Mouse (Mus musculus) cerebellum, adult 2 months (tissue): ENCODE data around the gene Abca7. TPM values are rescaled to one million over a fixed set of nuclear protein-coding genes. Genes with fewer than 3 reads are reported as not detected.
A peak's percentile ranks its signal among the peaks of the same experiment; 100 is the strongest.

ENCODE experiments used
- DNase-seq, 2 experiments: peaks; one replicate each; pipeline ENCODE4 v3.0.0; 2021
- H3K27ac ChIP-seq: fragments of 200-500 bp; 2 replicates; pipeline ENCODE4 v1.5.1; 2012; ENCODE audit warnings: low read length, control low read depth, inconsistent platforms; ENCODE audit not compliant: insufficient read depth
- H3K27me3 ChIP-seq: fragments of 200-500 bp; 2 replicates; pipeline ENCODE4 v1.6.1; 2012; ENCODE audit warnings: inconsistent platforms, mild to moderate bottlenecking, low read length, moderate library complexity; ENCODE audit not compliant: control insufficient read depth, insufficient read depth
- H3K4me1 ChIP-seq: fragments of 200-500 bp; 2 replicates; pipeline ENCODE4 v1.6.1; 2011; ENCODE audit warnings: low read length; ENCODE audit not compliant: control insufficient read depth, insufficient read depth
- H3K4me3 ChIP-seq: fragments of 200-500 bp; replicated peaks from 2 replicates; pipeline ENCODE3; 2011; ENCODE audit warnings: mild to moderate bottlenecking, low read depth, low read length, control low read depth; ENCODE audit not compliant: insufficient read depth
- CTCF ChIP-seq: fragments of 200-500 bp; IDR thresholded peaks from 2 replicates; pipeline ENCODE4 v1.5.1; 2011; ENCODE audit warnings: low read depth, mild to moderate bottlenecking, control low read depth, low read length, moderate library complexity, borderline replicate concordance; ENCODE audit not compliant: insufficient read depth
- POLR2A ChIP-seq: fragments of 200-500 bp; IDR thresholded peaks from 2 replicates; pipeline ENCODE4 v1.6.1; 2011; ENCODE audit warnings: low read length, control low read depth, borderline replicate concordance; ENCODE audit not compliant: insufficient read depth
- WGBS: fragments of 180-500 bp; shearing (Covaris S2); methylation state at CpG from one replicate; pipeline ENCODE4 v1.1.7; 2018; 5-methylcytosine and 5-hydroxymethylcytosine counted together
- polyA plus RNA-seq: library from polyadenylated mRNA; depleted of rRNA; stranded (reverse); fragments of >200 nt; gene quantifications from 2 replicates; pipeline ENCODE4 v1.2.3, GENCODE M21; 2012

Gene Abca7
- polyA plus RNA-seq, 1 experiment, result 31.1 TPM

DNA sequence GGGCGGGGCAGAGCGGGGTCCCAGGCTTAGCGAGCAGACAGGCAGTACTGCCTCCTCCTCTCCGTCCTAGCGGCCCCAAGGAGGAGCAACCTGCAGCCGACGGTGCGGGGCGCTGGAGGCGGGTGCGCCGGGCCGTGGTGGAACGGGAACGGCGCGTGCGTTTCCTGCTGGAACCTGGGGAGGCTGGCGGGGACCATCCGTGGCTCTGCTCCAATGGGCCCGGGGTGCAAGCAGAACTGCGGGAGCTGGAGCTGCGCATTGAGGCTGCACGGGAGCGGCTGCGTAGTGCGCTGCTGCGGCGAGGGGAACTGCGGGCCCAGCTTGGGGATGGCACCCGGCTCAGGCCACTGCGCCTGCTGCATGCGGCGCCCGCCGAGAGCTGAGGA, 19.6 kb upstream of the Abca7 start:
- no peak for DNase-seq
- Histone ChIP-seq H3K27me3 (no peaks in the 10 kb centered on the region), H3K4me3 (no peak overlapping the region), H3K4me1 (peaks cover 10% of the 10 kb centered on the region), H3K27ac (no peak overlapping the region)
- 72% methylated on average over 36 of the region's 36 CpGs for WGBS
- TF ChIP-seq POLR2A (no peak), CTCF (no peak)

DNA sequence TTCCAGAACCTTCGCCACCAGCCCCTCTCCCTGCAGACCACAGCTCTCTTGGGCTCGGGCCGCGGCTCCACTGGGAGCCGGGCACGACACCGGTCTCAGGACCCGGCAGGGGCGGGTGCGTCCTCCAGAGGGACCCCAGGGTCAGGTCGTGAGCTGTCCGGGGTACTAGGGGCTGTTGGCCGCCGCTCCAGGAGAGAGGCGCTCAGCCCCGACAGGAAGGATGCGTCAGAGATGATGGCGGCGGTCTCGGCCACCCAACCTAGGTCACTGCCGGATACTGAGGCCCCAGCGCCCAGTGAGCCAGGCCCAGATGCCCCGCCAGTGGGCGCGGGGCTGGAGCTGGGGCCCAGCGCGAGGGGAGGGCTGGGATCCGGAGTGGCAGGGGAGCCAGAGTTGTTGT, 19.0 kb upstream of the Abca7 start:
- H3K4me3 ChIP-seq, result no peak overlapping the region
- no peak for DNase-seq
- WGBS, result 86% methylated on average over 28 of the region's 28 CpGs
- H3K4me1 ChIP-seq, result peaks cover 12% of the 10 kb centered on the region
- H3K27me3 ChIP-seq, result no peaks in the 10 kb centered on the region
- TF ChIP-seq POLR2A (no peak), CTCF (no peak)
- H3K27ac ChIP-seq, result no peak overlapping the region

DNA sequence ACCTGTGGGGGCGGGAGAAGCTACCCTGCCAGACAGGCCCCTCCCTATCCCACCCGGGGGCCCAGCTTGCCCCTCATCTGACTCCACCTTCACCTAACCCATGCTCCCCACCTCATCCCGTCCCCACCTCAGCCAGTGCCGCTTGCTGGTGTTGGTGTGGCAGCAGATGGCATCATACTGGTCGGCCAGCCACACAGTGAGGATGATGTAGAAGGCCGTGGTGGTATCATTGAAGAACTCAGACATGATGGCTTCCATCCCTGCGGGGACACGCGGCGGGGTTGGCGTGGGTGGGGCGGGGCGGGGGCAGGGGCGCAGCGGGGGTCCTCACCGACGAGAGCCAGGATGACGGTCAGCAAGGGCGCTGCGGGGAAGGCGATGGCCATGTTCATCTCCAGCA, 18.2 kb upstream of the Abca7 start:
- H3K27ac ChIP-seq, result no peak overlapping the region
- peaks cover 19% of the 10 kb centered on the region for H3K4me1 ChIP-seq
- DNase-seq, result no peak
- no peaks in the 10 kb centered on the region for H3K27me3 ChIP-seq
- WGBS, result 88% methylated on average over 21 of the region's 21 CpGs
- no peak for TF ChIP-seq CTCF
- no peak for TF ChIP-seq POLR2A
- no peak overlapping the region for H3K4me3 ChIP-seq

DNA sequence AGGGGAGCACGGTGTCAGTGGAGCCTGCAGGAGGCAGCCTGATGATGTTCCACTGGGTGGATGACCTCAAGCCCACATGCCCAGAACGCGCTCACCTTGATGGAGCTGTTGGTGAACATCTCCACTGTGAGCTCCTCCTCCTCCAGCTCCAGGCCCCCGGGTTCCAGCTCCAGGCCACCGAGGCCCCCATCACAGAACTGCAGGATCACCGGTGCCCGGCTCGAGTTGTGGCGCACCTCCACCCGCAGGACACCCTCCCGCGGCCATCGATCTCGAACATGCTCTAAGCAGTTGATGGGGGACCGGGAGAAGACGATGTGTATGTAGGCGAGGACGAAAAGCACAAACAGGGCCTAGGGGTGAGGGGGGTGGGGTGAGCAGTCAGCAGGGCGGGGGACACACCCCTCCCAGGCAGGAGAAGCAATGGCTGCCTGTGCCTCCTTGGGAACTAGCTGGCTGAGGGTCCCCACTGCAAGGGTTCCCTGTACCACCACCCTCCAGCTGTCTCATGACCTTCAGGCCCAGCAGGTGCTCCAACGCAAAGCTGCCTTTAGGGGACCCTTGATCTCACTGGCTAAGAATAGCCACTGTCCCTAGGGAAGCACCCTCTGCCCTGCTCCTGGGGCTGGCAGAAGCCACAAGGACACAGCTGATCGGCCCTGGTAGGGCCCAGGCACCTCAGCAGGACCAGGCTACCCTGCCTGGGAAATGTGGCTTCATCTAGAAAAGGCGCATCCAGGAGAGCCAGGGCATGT, 16.7 kb upstream of the Abca7 start:
- WGBS, result 83% methylated on average over 22 of the region's 22 CpGs
- no peak for TF ChIP-seq CTCF
- TF ChIP-seq POLR2A, result no peak

DNA sequence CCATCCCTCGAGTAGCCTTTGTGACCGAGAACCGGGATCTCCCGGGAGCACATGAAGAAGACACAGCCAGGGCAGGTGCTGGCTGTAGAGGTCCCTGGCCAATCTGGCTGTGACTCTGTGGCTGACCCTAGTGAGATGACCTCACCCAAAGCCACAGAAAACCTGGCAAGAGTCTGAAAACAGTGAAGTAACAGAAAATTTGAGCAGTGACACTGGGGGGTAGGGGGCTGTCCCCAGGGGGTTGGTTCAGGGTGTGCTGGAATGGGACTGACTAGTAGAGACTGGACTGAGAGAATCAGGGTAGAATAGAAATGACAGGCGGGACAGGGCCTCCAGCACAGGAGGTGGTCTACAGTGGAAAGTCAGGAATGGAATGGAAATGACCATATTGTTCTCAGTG, 13.1 kb upstream of the Abca7 start:
- H3K27me3 ChIP-seq, result no peaks in the 10 kb centered on the region
- H3K27ac ChIP-seq, result no peak overlapping the region
- H3K4me1 ChIP-seq, result peaks cover 26% of the 10 kb centered on the region
- 15% methylated on average over 5 of the region's 5 CpGs for WGBS
- DNase-seq, result peak in 1 of 2 experiments; percentile 43
- peak overlapping the region; percentile 88 for H3K4me3 ChIP-seq
- TF ChIP-seq CTCF, result no peak
- no peak for TF ChIP-seq POLR2A

More for the DNA sequence above, 16.7 kb upstream of the Abca7 start:
- Histone ChIP-seq H3K27ac (no peak overlapping the region), H3K27me3 (no peaks in the 10 kb centered on the region), H3K4me1 (peaks cover 19% of the 10 kb centered on the region), H3K4me3 (no peak overlapping the region)
- DNase-seq, result no peak

DNA sequence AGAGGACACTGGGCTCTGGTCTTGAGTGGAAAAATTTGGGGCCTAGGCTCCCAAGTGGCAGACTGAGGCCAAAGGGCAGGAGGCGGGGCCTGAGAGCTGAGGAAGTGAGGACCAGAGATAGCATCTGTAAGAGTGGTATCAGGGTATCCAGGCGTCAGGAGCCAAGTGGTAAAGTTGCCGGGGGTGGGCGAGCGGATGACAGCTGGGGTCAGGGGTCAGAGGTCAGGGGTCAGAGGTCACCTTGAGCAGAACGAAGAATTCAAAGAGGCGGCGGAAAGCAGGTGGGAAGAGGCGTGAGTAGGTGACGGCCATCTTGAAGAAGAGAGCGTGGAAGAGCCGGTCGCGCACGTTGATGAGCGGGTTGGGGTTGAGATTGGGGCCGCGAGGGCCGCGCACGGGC, 12.6 kb upstream of the Abca7 start:
- H3K4me3 ChIP-seq, result peak overlapping the region; percentile 88
- WGBS, result under 1% methylated on average over 11 of the region's 21 CpGs
- H3K4me1 ChIP-seq, result peaks cover 26% of the 10 kb centered on the region

DNA sequence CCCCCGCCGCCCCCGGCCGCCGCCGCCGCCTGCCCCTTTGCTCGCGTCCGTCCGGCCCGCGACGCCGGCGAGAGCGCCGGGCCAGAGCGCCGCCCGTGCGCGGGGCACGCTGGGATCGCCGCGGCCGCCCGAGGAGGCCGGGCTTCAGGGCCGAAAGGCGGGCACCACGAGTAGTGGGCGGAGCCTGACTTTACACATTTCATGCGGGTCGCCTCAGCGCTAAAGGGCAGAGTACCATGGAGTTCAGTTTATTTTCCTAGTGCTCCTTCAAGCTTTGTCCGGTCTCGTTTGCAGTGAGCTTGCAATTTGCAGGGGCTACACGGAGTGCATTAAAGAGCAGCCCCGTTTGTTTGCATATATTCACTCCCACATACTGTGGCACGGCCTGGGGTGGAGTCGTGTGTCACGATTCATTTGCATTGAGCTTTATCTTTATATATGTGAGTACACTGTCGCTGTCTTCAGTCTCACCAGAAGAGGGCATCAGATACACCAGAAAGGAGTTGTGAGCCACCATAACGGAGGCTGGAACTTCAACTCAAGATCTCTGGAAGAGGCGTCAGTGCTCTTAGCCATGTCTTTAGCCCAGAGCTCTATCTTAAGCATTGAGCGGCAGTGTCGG, 12.0 kb upstream of the Abca7 start, which contains the start of gene Tmem259:
TSS of gene Tmem259 (minus strand) at position 136 of the 622 bp plus-strand sequence.
- H3K4me3 ChIP-seq, result peak within 1 kb of the TSS; percentile 88
- peak; percentile 87 to 88 for DNase-seq
- WGBS, result under 1% methylated on average over 45 of the region's 49 CpGs
- H3K27me3 ChIP-seq, result no peaks in the 10 kb centered on the region
- H3K4me1 ChIP-seq, result peaks cover 26% of the 10 kb centered on the region
- H3K27ac ChIP-seq, result peak within 1 kb of the TSS; percentile 92
- TF ChIP-seq POLR2A, result no peak
- TF ChIP-seq CTCF, result peak; percentile 66; the same call in 1 of the 2 replicates

More for the DNA sequence above, 12.6 kb upstream of the Abca7 start:
- peak overlapping the region; percentile 13; the same call in 1 of the 2 replicates for H3K27ac ChIP-seq
- TF ChIP-seq POLR2A (no peak), CTCF (no peak)
- no peaks in the 10 kb centered on the region for H3K27me3 ChIP-seq
- peak; percentile 70 to 74 for DNase-seq

DNA sequence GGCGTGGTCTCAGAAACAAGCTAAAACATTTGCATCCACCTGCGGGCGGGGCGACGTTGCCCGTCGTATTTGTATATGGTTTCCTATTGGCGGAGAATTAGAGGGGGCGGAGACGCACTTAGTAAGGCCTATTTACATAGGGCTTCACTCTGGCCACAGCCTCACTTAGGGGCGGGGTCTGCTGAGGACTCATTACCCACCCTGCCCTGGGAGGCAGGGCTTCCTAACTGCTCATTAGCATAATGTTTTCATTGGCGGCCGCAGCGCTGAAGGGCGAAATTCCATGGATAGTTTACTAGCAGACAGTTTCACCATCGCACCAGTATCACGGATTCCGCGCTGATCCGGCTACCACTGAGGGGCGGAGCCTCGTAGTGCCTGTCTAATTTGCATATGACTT, 11.4 kb upstream of the Abca7 start:
- TF ChIP-seq POLR2A (peak; percentile 49; the same call in 1 of the 2 replicates), CTCF (no peak)
- H3K4me3 ChIP-seq, result peak overlapping the region; percentile 81
- H3K27me3 ChIP-seq, result no peaks in the 10 kb centered on the region
- peak overlapping the region; percentile 92 for H3K27ac ChIP-seq
- peak; percentile 95 to 98 for DNase-seq
- H3K4me1 ChIP-seq, result peaks cover 26% of the 10 kb centered on the region
- under 1% methylated on average over 22 of the region's 22 CpGs for WGBS
